Mouse (Mus musculus) layer of hippocampus, adult 2 months (tissue): ENCODE data around the gene Rad21l. TPM values are rescaled to one million over a fixed set of nuclear protein-coding genes. Genes with fewer than 3 reads are reported as not detected.
A peak's percentile ranks its signal among the peaks of the same experiment; 100 is the strongest.

ENCODE experiments used
- DNase-seq, 2 experiments: peaks; one replicate each; pipeline ENCODE4 v3.0.0; 2022; ENCODE audit warnings: low spot score in 2 of 2
- H3K27ac ChIP-seq: fragments of 200-600 bp; 2 replicates; pipeline ENCODE4 v1.8.1; 2022
- H3K4me3 ChIP-seq: fragments of 200-600 bp; 2 replicates; pipeline ENCODE4 v1.8.1; 2022; ENCODE audit warnings: mild to moderate bottlenecking
- CTCF ChIP-seq: fragments of 200-600 bp; conservative IDR thresholded peaks from 2 replicates; pipeline ENCODE4 v1.8.1; 2022; ENCODE audit warnings: antibody characterized with exemption, mild to moderate bottlenecking, moderate library complexity
- total RNA-seq, 2 experiments: library from RNA; stranded (reverse); gene quantifications; 2 replicates each; pipeline ENCODE4 v1.2.3; 2021

Gene Rad21l
- total RNA-seq, 2 experiments from 2014 or later: 1.2 to 1.4 TPM

GRCm38 (mm10) chr2:151609974-151610373 is 58.4 kb downstream of the Rad21l start:
- H3K27ac ChIP-seq: peak overlapping the region; percentile 95
- no peak for DNase-seq
- no peak overlapping the region for H3K4me3 ChIP-seq
- TF ChIP-seq CTCF: no peak

DNA sequence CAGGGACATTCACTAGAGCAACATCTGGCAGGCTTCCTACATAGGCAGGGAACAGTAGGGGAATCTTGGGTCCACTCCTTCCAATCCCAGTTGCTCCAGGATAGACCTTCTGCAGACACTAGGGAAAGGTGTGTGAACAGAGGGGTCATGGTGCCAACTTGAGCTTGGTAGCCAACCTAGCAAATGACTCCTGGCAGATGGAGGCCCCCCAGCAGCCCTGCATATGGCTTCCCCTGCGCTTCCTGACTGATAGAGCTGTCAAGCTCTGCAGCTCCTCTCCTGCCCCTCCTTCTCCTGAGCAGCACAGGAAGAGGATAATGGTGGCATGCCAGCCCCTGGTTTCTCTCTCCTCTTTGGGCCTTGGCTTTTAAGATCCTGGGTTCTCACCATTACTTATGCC is 59.9 kb downstream of the Rad21l start:
- no peak overlapping the region for H3K4me3 ChIP-seq
- no peak for TF ChIP-seq CTCF
- no peak for DNase-seq
- peak overlapping the region; percentile 95 for H3K27ac ChIP-seq

GRCm38 (mm10) chr2:151605437-151605987 is 62.8 kb downstream of the Rad21l start:
- peak; percentile 72 to 86 for DNase-seq
- Histone ChIP-seq H3K27ac (peak overlapping the region; percentile 95), H3K4me3 (peak overlapping the region; percentile 17; the same call in 1 of the 2 replicates)
- no peak for TF ChIP-seq CTCF

GRCm38 (mm10) chr2:151603630-151604029 is 64.7 kb downstream of the Rad21l start:
- H3K4me3 ChIP-seq: no peak overlapping the region
- TF ChIP-seq CTCF: no peak
- H3K27ac ChIP-seq: peak overlapping the region; percentile 95
- DNase-seq: peak in 1 of 2 experiments; percentile 74

DNA sequence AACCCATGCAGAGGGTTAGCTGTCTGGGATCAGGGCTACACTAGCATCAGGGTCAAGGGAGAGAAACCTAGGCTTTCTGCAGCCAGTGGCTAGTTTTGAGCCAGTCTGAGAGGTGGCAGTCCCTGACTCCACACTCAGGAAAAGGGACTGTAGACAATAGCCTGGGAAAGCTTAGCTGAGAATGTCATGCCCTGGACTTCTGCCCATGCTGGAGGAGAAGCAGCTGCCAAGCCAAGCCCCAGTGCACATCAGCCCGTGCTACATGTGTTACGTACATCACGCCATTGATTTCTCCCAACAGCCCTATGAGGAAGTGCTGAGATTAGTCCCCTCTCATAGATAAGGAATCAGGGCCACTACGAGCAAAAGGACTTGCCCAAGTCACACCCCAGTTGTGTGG is 66.2 kb downstream of the Rad21l start:
- no peak for DNase-seq
- H3K27ac ChIP-seq: peak overlapping the region; percentile 95
- no peak overlapping the region for H3K4me3 ChIP-seq
- no peak for TF ChIP-seq CTCF

GRCm38 (mm10) chr2:151598068-151598467 is 70.3 kb downstream of the Rad21l start:
- no peak for TF ChIP-seq CTCF
- DNase-seq: peak in 1 of 2 experiments; percentile 71
- Histone ChIP-seq H3K27ac (peak overlapping the region; percentile 95), H3K4me3 (no peak overlapping the region)

Other genes starting within 250 kb of the Rad21l start
- not detected for gene 4921509C19Rik, start 192.4 kb downstream of the Rad21l start, total RNA-seq
- 100 to 1,000 TPM; 143 to 148 TPM for gene Nsfl1c, start 174.4 kb downstream of the Rad21l start, total RNA-seq
- 100 to 1,000 TPM; 892 to 923 TPM for gene Fkbp1a, start 126.0 kb downstream of the Rad21l start, total RNA-seq
- gene Sdcbp2, start 95.9 kb downstream of the Rad21l start, total RNA-seq: 1 to 10 TPM; 1.4 to 2.1 TPM
- 100 to 1,000 TPM; 401 to 415 TPM for gene Snph, start 35.9 kb downstream of the Rad21l start, total RNA-seq
- gene Tmem74b, start 33.5 kb upstream of the Rad21l start, total RNA-seq: 1 to 10 TPM; 4.5 to 5.3 TPM
- gene Psmf1, start 75.7 kb upstream of the Rad21l start, total RNA-seq: 10 to 100 TPM; 34.6 to 36.9 TPM
- gene Rspo4, start 174.4 kb upstream of the Rad21l start, total RNA-seq: not detected
- under 1 TPM in 1 of 2 experiments, not detected in 1; 0.20 TPM for gene Angpt4, start 242.7 kb upstream of the Rad21l start, total RNA-seq